In genomic region chr8:12076811-12077375, GRCm38 (mm10) we compare ENCODE assay signal across 18 mouse cellular contexts.
DNase-seq lines count a peak whose midpoint lies in the region; ATAC-seq lines count a peak whose summit lies in the region.
"Had no signal": no experiment of that assay in that cellular context is flagged by ENCODE, and none has a peak within 500 bp of the region (broad histone marks: within the 10 kb centered on the region; RNA-seq: fewer than 3 reads in every experiment).

No protein-coding gene starts in this region.

- 49% methylated on average over 10 of the region's 10 CpGs for WGBS in forebrain, embryonic 15.5 days
- 91% methylated on average over 10 of the region's 10 CpGs for WGBS in forebrain, embryonic 10.5 days

- no peaks in the 10 kb centered on the region for H3K27me3 ChIP-seq in forebrain, embryonic 15.5 days
- 0 out of 2 replicates have a peak, but pooled peaks cover 9% of the 10 kb centered on the region for H3K27me3 ChIP-seq in forebrain, embryonic 10.5 days (ENCODE audit: poor library complexity, severe bottlenecking)
- H3K27me3 ChIP-seq: heart, embryonic 13.5 days had no signal

- no peak overlapping the region for H3K27ac ChIP-seq in forebrain, embryonic 15.5 days (replicated peaks)
- H3K27ac ChIP-seq in forebrain, embryonic 10.5 days: no peak overlapping the region
- H3K27ac ChIP-seq: embryonic facial prominence, embryonic 12.5 days; heart, embryonic 13.5 days; hindbrain, embryonic 15.5 days; liver, embryonic 14.5 days had no signal

- no peaks in the 10 kb centered on the region for H3K9me3 ChIP-seq in forebrain, embryonic 15.5 days
- no peaks in the 10 kb centered on the region for H3K9me3 ChIP-seq in forebrain, embryonic 10.5 days
- H3K9me3 ChIP-seq: embryonic facial prominence, embryonic 12.5 days; heart, embryonic 13.5 days; hindbrain, embryonic 15.5 days had no signal

- peaks cover 13% of the 10 kb centered on the region for H3K4me1 ChIP-seq in forebrain, embryonic 15.5 days
- no peaks in the 10 kb centered on the region for H3K4me1 ChIP-seq in forebrain, embryonic 10.5 days
- H3K4me1 ChIP-seq: embryonic facial prominence, embryonic 12.5 days had no signal

- H3K4me2 ChIP-seq in forebrain, embryonic 15.5 days (replicated peaks): no peak overlapping the region
- H3K4me2 ChIP-seq: embryonic facial prominence, embryonic 12.5 days; heart, embryonic 13.5 days; hindbrain, embryonic 15.5 days had no signal

- H3K4me3 ChIP-seq in forebrain, embryonic 15.5 days: no peak overlapping the region
- no peak overlapping the region for H3K4me3 ChIP-seq in forebrain, embryonic 10.5 days
- H3K4me3 ChIP-seq: embryonic facial prominence, embryonic 12.5 days; erythroblast, embryonic 14.5 days; heart, embryonic 13.5 days; hindbrain, embryonic 15.5 days had no signal

- ATAC-seq in forebrain, embryonic 15.5 days (replicated peaks): peak; percentile 28; the same call in 1 of the 2 replicates
- ATAC-seq: intestine, postnatal 0 days had no signal

- H3K9ac ChIP-seq in forebrain, embryonic 15.5 days (replicated peaks): no peak overlapping the region
- H3K9ac ChIP-seq: embryonic facial prominence, embryonic 12.5 days; heart, embryonic 13.5 days; hindbrain, embryonic 15.5 days; liver, embryonic 14.5 days had no signal

- no peaks in the 10 kb centered on the region for H3K36me3 ChIP-seq in forebrain, embryonic 15.5 days
- H3K36me3 ChIP-seq in forebrain, embryonic 10.5 days (replicated peaks): no peaks in the 10 kb centered on the region
- H3K36me3 ChIP-seq: embryonic facial prominence, embryonic 12.5 days; heart, embryonic 13.5 days; hindbrain, embryonic 15.5 days had no signal

- peak; percentile 2 for DNase-seq in cerebellum, adult 11-12 months
- no peak for DNase-seq in cerebellum, adult 9-10 months
- no peak for DNase-seq in forebrain, embryonic 10.5 days (ENCODE audit: extremely low spot score, low spot score)
- peak; percentile 23 to 41 for DNase-seq in lung, postnatal 4 days
- DNase-seq in lung, postnatal 14 days: no peak
- DNase-seq in cerebellum, postnatal 25 days: peak; percentile 34 to 57
- DNase-seq in urinary bladder, postnatal 36 days (ENCODE audit: low spot score in 2 of 2): no peak
- DNase-seq: gastrocnemius, postnatal 10 days; heart, adult 18-20 months; retina, postnatal 1 day; thymus, postnatal 25 days had no signal

Comparison
In these comparisons a context has a peak if more than half of its experiments do, and no peak if none do; other contexts are left out.
1. DNase-seq: peak in cerebellum, adult 11-12 months (single experiment), lung, postnatal 4 days (2 of 2) and cerebellum, postnatal 25 days (2 of 2); none in cerebellum, adult 9-10 months (single experiment), forebrain, embryonic 10.5 days (single experiment), lung, postnatal 14 days (single experiment) and urinary bladder, postnatal 36 days (0 of 2).